Mouse (Mus musculus) CH12.LX (cell line): ENCODE measurements at regions not wholly inside any gene's neighbourhood (a gene's known extent, or its start where the extent isn't known, plus 50 kb on each side); places are given as distances from the start of the nearest gene placed in this dataset.

Source experiments
- DNase-seq: peaks from one replicate; pipeline ENCODE4 v3.0.0-alpha.2; 2013; ENCODE audit errors: extremely low read depth
- H3K27ac ChIP-seq: 2 replicates; pipeline ENCODE4 v1.5.1; 2012; ENCODE audit warnings: low read depth, mild to moderate bottlenecking, control low read depth, moderate library complexity; ENCODE audit not compliant: insufficient read depth
- H3K27me3 ChIP-seq: replicated peaks from 2 replicates; pipeline ENCODE3; 2012; ENCODE audit warnings: inconsistent platforms
- H3K36me3 ChIP-seq, 2 experiments: replicated peaks in 1 of 2; 2 replicates each; pipeline versions ENCODE3 to v1.6.1; 2012; ENCODE audit warnings: inconsistent platforms in 1 of 2, low read length in 1 of 2, mild to moderate bottlenecking in 1 of 2, mixed read lengths in 1 of 2, moderate library complexity in 1 of 2; ENCODE audit not compliant: control insufficient read depth in 1 of 2, insufficient read depth in 1 of 2
- H3K4me1 ChIP-seq, 2 experiments: 2 replicates each; pipeline ENCODE4 v1.6.1; 2012; ENCODE audit warnings: inconsistent platforms in 1 of 2, moderate library complexity in 1 of 2; ENCODE audit not compliant: insufficient read depth in 2 of 2, control insufficient read depth in 1 of 2
- H3K4me2 ChIP-seq: 2 replicates; pipeline ENCODE4 v1.6.1; 2012; ENCODE audit warnings: low read depth, mild to moderate bottlenecking, control low read depth; ENCODE audit not compliant: poor library complexity, insufficient read depth, severe bottlenecking
- H3K4me3 ChIP-seq, 3 experiments: fragments of 150-350 bp in 1 of 3; sonication (generic) in 1 of 3; replicated peaks in 1 of 3; 2 replicates each; pipeline versions ENCODE3 to v1.5.1; 2011 to 2012; ENCODE audit warnings: low read depth in 2 of 3, low read length in 2 of 3, mild to moderate bottlenecking in 2 of 3, moderate library complexity in 2 of 3, control low read depth in 1 of 3, improper control_type of control experiment in 1 of 3, inconsistent platforms in 1 of 3, mixed read lengths in 1 of 3; ENCODE audit not compliant: poor library complexity in 1 of 3
- H3K79me2 ChIP-seq: replicated peaks from 2 replicates; pipeline ENCODE4 v1.6.1; 2012; ENCODE audit warnings: mild to moderate bottlenecking, moderate library complexity; ENCODE audit not compliant: control insufficient read depth, poor library complexity, insufficient read depth, severe bottlenecking; ENCODE audit errors: extremely low read depth
- H3K9ac ChIP-seq: 2 replicates; pipeline ENCODE4 v1.6.1; 2012; ENCODE audit warnings: low read depth, mild to moderate bottlenecking, control low read depth, moderate library complexity; ENCODE audit not compliant: insufficient read depth
- H3K9me3 ChIP-seq: replicated peaks from 2 replicates; pipeline ENCODE3; 2012; ENCODE audit warnings: low read length, inconsistent platforms, mixed read lengths
- BHLHE40 ChIP-seq: IDR thresholded peaks from 2 replicates; pipeline ENCODE4 v1.6.1; 2011; ENCODE audit warnings: mild to moderate bottlenecking, low read depth, low read length, improper control_type of control experiment
- CHD1 ChIP-seq: IDR thresholded peaks from 2 replicates; pipeline ENCODE4 v1.6.1; 2012; ENCODE audit warnings: low read depth, low read length, improper control_type of control experiment, inconsistent platforms
- E2F4 ChIP-seq: IDR thresholded peaks from 2 replicates; pipeline ENCODE4 v1.6.1; 2011; ENCODE audit warnings: low read depth, low read length, improper control_type of control experiment; ENCODE audit not compliant: insufficient replicate concordance
- ETS1 ChIP-seq: conservative IDR thresholded peaks from 2 replicates; pipeline ENCODE4 v1.6.1; 2012; ENCODE audit warnings: low read depth, mild to moderate bottlenecking, inconsistent platforms, low read length, improper control_type of control experiment, moderate library complexity
- GABPA ChIP-seq: IDR thresholded peaks from 2 replicates; pipeline ENCODE4 v1.6.1; 2012; ENCODE audit warnings: low read depth, low read length, improper control_type of control experiment, inconsistent platforms; ENCODE audit not compliant: insufficient replicate concordance
- KAT2A ChIP-seq: IDR thresholded peaks from 2 replicates; pipeline ENCODE4 v1.6.1; 2012; ENCODE audit warnings: low read length, improper control_type of control experiment, inconsistent platforms; ENCODE audit not compliant: insufficient replicate concordance
- MAX ChIP-seq: IDR thresholded peaks from 2 replicates; pipeline ENCODE4 v1.6.1; 2011; ENCODE audit warnings: low read length, improper control_type of control experiment
- MAZ ChIP-seq: IDR thresholded peaks from 2 replicates; pipeline ENCODE4 v1.6.1; 2012; ENCODE audit warnings: low read depth, mild to moderate bottlenecking, inconsistent platforms, low read length, improper control_type of control experiment, moderate library complexity
- MXI1 ChIP-seq: IDR thresholded peaks from 2 replicates; pipeline ENCODE4 v1.6.1; 2011; ENCODE audit warnings: mild to moderate bottlenecking, low read depth, low read length, improper control_type of control experiment
- MYC ChIP-seq: IDR thresholded peaks from 2 replicates; pipeline ENCODE4 v1.6.1; 2011; ENCODE audit warnings: low read depth, mild to moderate bottlenecking, improper control_type of control experiment, low read length
- NELFE ChIP-seq: IDR thresholded peaks from 2 replicates; pipeline ENCODE4 v1.6.1; 2011; ENCODE audit warnings: low read depth, low read length, improper control_type of control experiment
- NRF1 ChIP-seq: IDR thresholded peaks from 2 replicates; pipeline ENCODE4 v1.6.1; 2014; ENCODE audit warnings: low read depth, mild to moderate bottlenecking, inconsistent platforms, low read length, improper control_type of control experiment, moderate library complexity
- POLR2A ChIP-seq: IDR thresholded peaks from 2 replicates; pipeline ENCODE4 v1.6.1; 2011; ENCODE audit warnings: low read depth, mild to moderate bottlenecking, improper control_type of control experiment, low read length
- POLR2AphosphoS2 ChIP-seq: IDR thresholded peaks from 2 replicates; pipeline ENCODE4 v1.6.1; 2011; ENCODE audit warnings: low read depth, low read length, improper control_type of control experiment
- RAD21 ChIP-seq: IDR thresholded peaks from 2 replicates; pipeline ENCODE4 v1.6.1; 2011; ENCODE audit warnings: low read depth, mild to moderate bottlenecking, low read length, improper control_type of control experiment, moderate library complexity
- UBTF ChIP-seq: IDR thresholded peaks from 2 replicates; pipeline ENCODE4 v1.6.1; 2012; ENCODE audit warnings: low read depth, mild to moderate bottlenecking, inconsistent platforms, low read length, improper control_type of control experiment, moderate library complexity
- USF2 ChIP-seq: conservative IDR thresholded peaks from 2 replicates; pipeline ENCODE4 v1.6.1; 2011; ENCODE audit warnings: low read depth, low read length, improper control_type of control experiment
- ZC3H11A ChIP-seq: IDR thresholded peaks from 2 replicates; pipeline ENCODE4 v1.6.1; 2012; ENCODE audit warnings: low read depth, mild to moderate bottlenecking, inconsistent platforms, low read length, improper control_type of control experiment
- dilution Hi-C: fragments of 300-500 bp; cut with MboI; formaldehyde crosslinking; loops from 2 replicates; pipeline ENCODE4 v1.14.3; 2020; ENCODE audit warnings: low sequenced_read_pairs; ENCODE audit not compliant: extremely low pct_unique_long_range_greater_than_20kb, extremely low pct_ligation_motif_present
- in situ Hi-C: fragments of 300-500 bp; cut with MboI; formaldehyde crosslinking; loops from 3 replicates; pipeline ENCODE4 v1.14.3; 2019; ENCODE audit warnings: low sequenced_read_pairs, low pct_ligation_motif_present, low pct_unique_long_range_greater_than_20kb, mixed read lengths

DNA sequence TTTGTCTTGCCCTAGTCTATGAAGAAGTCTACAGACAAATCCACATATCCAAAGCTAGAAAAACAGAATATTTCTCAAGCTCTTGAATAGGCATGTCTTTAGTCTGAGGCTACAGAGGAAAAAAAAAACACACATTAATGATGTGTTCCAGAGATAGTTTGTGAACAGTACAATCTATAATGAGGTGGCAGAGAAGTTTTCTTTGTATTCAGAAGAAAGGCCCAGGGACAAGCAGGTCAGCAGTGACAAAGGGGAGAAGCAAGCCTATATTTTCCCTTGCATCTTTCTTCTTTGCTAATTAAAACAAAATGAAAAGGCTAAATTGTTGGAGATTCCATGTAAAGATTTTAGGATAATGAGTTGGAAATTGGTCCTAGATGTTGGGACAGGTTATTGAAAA, 414.7 kb downstream of the Tmem161b start:
- in situ Hi-C loops (no loop called here), dilution Hi-C loops (no loop called here)
- Histone ChIP-seq H3K9me3 (no peaks in the 10 kb centered on the region), H3K36me3 (no peaks in the 10 kb centered on the region), H3K4me3 (no peak overlapping the region), H3K9ac (no peak overlapping the region), H3K27ac (no peak overlapping the region), H3K27me3 (no peaks in the 10 kb centered on the region), H3K79me2 (no peaks in the 10 kb centered on the region), H3K4me2 (no peak overlapping the region), H3K4me1 (no peaks in the 10 kb centered on the region)
- no peak for TF ChIP-seq CHD1
- no peak for DNase-seq

DNA sequence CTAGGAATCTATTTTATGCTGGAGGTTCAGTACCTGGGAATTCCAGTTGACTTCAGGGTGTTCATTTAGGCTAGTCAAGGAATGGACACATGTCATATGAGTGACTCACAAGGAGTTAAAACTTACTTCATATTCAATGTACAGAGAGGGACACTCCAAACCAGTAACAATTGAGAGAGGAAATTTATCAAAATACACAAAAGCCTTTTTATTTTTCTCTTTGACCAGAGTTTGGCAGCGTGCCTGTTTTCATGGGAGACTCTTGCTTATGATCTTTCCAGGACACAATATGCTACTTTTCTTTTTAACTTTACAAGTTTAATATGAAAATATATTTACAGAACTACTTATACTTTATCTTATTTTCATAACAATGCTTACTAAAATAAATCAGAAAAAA, 415.5 kb downstream of the Tmem161b start:
- no peak overlapping the region for H3K27ac ChIP-seq
- no peaks in the 10 kb centered on the region for H3K79me2 ChIP-seq
- no peak overlapping the region for H3K4me3 ChIP-seq
- H3K4me2 ChIP-seq: no peak overlapping the region
- no peak overlapping the region for H3K9ac ChIP-seq
- no peaks in the 10 kb centered on the region for H3K36me3 ChIP-seq
- no peaks in the 10 kb centered on the region for H3K9me3 ChIP-seq
- dilution Hi-C loops: no loop called here
- in situ Hi-C loops: no loop called here
- no peaks in the 10 kb centered on the region for H3K27me3 ChIP-seq
- no peak for DNase-seq
- TF ChIP-seq NELFE (no peak), RAD21 (no peak), GABPA (no peak), KAT2A (no peak), POLR2AphosphoS2 (no peak), E2F4 (no peak), POLR2A (no peak), MAZ (no peak), UBTF (no peak), MYC (no peak), NRF1 (no peak), MAX (no peak), ZC3H11A (no peak), MXI1 (no peak), BHLHE40 (no peak), USF2 (no peak), ETS1 (no peak)
- no peaks in the 10 kb centered on the region for H3K4me1 ChIP-seq
